Mouse (Mus musculus) left cerebral cortex, postnatal 4 days (tissue): ENCODE results near the gene Ccm2. TPM values are rescaled to one million over a fixed set of nuclear protein-coding genes. Genes with fewer than 3 reads are reported as not detected.

Source experiments
- DNase-seq: peaks from one replicate; pipeline ENCODE4 v3.0.0-alpha.2; 2022
- intact Hi-C: fragments of 180-260 bp; cut with DNase I; formaldehyde crosslinking; loops from one replicate; pipeline ENCODE4 v1.15.1; 2025
- total RNA-seq, 2 experiments: library from RNA; stranded (reverse); gene quantifications; 2 replicates each; pipeline ENCODE4 v1.2.3; 2021

The Ccm2 gene
- total RNA-seq, 2 experiments from 2014 or later = 55.6 to 58.9 TPM

DNA sequence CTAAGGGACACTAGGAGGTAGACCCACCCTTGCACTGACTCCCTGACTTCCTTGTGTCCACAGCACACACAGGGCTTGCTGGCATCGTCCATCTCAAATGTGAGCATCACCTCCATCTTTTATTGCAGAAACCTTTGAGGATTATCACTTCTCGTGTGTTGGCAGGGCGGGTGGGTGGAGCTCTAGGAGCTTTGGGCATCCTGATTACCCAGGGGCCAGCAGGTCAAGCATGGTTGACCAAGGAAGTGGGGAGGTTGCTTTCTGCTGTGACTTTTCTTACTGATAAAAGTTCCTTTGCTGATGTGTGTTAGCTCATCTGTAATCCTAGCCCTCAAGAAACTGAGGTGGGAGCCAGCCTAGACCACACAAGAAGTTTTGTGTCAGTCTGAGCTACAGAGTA lies 29.5 kb downstream of the Ccm2 start:
- intact Hi-C loops = no loop called here
- DNase-seq = no peak

DNA sequence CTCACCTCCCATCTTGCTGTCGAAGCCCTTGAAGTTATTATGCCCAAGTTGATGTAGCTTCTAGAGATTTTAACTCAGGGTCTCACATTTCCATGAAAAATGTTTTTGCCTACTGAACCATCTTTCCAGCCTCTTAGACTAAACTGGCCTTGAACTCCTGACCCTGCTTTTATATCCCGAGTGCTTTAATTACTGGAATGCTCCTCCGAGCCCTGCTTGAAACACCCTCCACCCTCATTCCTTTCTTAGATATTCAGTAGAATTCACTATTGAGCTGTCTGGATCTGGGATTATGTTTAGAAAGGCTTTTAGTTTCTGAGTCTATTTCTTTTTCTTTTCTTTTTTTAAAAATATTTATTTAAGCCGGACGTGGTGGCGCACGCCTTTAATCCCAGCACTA lies 32.7 kb downstream of the Ccm2 start:
- intact Hi-C loops = no loop called here
- no peak for DNase-seq

DNA sequence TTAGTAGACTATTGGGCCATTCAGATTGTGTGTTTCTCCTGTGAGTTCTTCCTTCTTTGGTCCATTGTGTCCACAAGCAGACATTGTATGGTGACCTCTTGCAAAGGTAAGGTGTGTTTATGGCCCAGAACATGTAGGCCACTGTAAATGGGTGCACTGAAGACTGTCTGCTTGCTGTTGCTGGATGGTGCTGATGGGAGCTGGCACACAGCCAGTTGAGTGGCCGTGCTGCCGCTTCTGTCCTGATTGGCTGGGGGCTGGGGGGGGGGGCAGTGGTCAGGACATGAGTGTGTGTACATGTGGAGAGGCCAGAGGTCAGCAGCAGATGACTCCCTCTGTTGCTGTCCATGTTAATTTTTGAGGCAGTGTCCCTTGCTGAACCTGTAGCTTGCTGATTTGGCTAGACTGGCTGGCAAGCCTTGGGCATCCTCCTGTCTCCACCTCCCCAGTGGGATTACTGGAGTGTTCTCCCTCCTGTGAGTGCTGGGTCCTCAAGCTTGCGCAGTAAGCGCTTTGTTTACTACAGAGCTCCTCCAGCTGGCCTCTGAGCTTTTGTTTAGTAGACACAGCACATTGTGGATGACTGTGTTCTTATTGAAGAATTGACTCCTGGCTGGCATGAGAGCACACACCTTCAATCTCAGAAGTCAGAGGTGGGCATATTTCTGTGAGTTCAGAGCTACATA lies 33.5 kb downstream of the Ccm2 start:
- intact Hi-C loops = no loop called here
- peak; percentile 26 for DNase-seq

DNA sequence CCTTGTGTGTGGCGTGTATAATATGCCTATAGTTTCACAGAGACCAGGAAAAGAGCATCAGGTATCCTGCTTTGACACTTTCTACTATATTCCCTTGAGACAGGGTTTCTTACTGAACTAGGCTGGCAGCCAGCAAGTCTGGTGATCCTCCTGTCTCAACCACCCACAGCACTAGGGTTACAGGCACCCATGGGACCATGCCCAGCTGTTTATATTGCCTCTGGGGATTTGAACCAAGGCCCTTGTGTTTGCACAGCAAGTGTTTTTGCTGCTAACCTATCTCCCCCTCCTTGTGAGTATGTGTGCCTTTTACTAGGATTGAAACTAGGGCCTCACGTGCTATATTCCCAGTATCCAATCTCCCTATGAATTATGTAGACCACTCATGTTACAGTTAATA lies 34.9 kb downstream of the Ccm2 start:
- intact Hi-C loops = no loop called here
- DNase-seq = no peak

DNA sequence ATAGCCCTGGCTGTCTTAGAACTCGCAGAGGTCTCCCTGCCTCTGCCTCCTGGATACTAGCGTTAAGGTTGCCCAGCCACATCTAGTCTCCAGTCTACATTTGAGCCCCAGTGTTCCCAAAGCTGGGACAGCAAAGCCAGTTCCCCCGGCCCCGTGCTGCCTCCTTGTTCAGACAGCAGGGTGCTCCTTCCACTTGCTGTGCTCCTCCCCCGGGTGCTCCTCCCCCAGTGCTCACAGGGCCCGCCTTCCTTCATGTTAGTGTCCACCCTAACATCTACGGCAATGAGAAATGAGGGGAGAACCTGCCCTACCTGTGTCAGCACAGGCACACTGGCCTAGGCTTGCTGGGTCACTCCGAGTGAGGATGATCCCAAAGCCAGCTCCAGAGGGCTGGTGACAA lies 39.1 kb downstream of the Ccm2 start:
- intact Hi-C loops = no loop called here
- no peak for DNase-seq

DNA sequence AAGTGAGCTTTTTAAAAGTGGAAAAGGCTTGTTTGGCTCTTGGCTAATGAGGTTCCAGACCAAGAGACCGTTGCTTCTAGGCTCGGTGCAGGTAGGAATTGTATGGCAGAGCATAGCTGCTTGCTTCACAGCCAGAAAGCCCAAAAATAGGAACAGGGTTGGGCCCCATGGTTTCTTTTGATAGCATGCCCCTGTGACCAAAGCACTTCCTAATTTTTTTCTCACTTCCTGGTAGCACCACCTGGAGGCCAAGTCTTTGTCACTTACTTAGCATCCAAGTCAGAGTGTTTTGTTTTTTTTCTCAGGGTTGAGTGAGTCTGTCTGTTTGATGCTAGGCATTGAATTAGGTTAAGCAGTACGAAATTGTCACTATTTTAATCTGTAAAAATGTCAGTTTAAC lies 40.0 kb downstream of the Ccm2 start:
- DNase-seq = no peak
- intact Hi-C loops = no loop called here

DNA sequence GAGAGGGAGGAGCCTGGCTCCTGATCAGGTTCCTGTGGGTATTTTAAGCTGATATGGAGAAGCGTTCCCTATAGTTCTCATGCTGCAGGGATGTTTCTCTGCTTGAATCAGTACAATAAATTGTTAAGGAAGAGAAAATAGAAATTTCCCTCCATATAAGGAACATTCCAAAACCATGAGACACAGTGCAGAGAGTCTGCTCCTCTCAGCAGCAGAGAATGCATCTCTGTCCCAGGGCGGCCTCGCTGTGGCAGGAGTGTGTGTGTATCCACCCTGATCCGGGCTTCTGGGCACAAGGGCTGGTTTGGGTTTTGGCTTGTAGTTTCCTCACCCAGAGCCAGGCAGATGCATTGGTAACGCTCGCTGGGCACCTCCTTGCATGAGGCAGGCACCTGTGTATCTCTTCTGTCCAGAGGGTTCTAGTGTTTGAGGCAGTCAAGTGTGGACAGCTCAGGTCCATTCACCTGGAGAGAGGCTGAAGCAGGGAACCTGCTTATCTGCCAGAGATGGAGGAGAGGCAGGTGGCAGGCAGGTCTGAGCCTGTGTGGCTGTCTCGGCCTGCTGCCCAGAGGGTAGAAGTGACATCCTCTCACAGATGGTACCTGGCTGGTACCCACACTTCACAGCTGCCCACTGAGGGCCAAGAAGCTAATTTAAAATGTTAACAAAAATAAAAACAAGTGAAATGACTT lies 40.7 kb downstream of the Ccm2 start:
- DNase-seq = peak; percentile 41
- intact Hi-C loops = no loop called here

DNA sequence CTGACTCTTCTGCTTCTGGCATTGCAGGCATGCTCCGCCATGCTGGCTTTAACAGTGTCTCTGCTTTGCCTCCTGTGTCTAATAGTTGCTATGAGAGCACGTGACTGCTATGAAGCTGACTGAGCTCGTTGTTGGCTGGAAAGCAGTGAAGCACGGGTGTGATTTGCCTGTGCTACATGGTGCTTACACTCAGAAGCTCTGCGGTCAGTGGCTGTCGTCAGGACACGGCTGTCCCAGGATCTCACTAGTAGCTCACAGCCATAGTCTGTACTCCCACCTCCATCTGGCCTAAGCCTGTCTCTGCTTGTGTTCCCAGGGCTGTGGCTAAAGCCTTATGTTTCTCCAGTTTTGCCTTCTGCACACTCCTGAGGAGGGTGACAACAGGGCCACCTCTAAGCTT lies 41.6 kb downstream of the Ccm2 start:
- intact Hi-C loops = no loop called here
- DNase-seq = no peak

DNA sequence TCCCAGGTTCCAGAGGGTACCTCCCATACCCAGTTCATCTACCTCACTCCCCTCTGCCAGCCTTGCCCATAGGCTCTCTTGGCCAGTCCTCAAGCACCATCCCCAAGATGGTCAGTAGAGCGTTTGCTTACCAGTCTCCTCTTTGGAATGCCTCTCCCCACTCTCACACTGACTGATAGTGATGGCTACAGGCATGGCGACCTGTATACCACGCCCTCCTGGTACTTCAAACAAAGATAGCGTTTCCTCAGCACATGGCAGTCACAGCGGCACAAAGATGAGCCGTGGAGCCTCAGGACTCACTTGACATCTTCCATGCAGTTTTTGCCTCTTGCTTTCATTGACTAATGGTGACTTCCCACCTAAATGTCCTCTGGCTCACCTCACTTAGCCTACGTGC lies 43.2 kb downstream of the Ccm2 start:
- DNase-seq = no peak
- intact Hi-C loops = no loop called here

DNA sequence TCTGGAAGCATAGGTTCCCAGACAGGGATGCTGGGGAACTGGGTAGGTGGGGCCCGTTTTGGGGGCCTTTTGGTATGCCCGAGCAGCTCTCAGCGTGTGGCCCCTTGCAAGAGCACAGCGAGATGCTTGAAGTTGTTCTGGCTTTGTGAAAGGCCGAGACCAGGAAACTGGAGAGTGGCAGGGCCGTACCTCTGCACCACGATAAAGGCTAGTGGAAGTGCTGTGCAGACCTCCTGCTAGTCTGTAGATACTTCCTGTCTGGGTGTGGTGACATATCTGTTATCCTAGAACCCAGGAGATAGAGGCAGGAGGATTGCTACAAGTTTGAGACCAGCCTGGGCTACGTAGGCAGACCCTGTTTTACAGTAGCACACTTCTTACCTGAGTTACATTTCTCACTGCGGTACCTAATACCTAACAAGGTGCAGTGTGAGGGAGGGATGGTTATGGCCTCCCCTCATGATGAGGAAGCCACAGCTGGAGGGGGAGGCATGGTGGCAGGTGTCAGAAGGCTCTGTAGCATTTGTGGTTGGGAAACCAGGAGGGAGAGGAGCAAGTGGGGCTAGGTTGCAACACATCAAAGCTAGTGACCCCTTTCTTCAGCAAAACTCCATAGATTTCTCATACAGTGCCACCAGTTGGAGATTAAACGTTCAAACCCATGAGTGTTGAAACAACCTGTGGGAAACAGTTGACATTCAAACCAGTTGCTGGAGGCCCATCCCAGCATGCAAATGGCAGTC lies 44.4 kb downstream of the Ccm2 start:
- intact Hi-C loops = no loop called here
- no peak for DNase-seq

DNA sequence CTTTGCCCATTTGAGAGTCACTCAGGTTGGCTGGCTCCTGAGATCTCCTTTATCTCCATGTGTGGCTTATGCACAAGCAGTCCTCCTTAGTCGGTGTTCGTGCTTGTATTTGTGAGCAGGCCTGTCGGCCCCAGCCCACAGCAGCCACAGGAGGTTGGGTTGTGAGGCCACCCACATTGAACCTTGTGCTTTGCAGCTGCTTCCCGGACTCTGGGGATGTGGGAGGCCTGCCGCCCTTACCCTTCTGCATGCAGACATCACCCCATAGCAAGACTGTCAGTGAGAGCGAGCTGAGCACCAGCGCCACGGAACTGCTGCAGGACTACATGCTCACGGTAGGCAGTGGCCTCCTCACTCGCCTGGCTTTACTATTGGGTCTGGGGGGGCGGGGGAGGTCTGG lies 46.7 kb downstream of the Ccm2 start:
- intact Hi-C loops = no loop called here
- DNase-seq = peak; percentile 53

DNA sequence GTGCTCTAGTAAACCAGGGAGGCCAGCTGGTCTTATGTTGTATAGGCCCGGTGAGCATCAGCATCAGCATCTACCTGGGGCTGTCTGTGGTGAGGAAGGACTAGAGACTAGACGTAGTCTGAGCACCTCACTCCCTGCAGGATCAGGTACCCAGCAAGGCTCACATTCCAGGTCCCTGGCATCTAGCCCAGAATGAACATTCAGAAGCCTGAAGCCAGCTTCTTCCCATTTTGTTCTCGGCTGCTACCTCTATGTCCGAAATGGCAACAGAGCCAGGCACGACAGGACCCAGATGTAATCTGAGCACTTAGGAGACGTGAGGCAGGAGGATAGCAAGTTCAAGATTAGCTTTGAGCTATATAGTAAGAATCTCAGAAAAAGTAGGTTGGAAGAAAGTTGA lies 48.2 kb downstream of the Ccm2 start:
- no peak for DNase-seq
- intact Hi-C loops = no loop called here

DNA sequence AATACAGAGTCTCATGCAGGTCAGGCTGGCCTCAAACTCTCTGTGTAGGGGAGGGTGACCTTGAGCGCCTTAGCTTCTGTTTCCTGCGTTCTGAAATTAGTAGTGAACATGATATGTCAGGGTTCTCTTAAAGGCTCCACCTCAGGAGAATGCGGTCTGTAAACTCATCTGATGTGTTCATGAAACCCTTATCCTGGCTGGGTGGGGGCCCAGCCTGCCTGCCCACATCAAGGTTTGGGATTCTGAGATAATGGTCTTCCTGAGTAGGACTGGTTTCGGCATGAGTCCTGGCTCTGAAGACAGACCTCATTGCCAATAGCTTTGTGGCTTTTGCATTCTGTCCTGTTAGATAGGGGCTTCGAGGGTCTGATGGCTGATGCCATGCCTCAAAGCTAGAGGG lies 48.7 kb downstream of the Ccm2 start:
- intact Hi-C loops = no loop called here
- DNase-seq = no peak

DNA sequence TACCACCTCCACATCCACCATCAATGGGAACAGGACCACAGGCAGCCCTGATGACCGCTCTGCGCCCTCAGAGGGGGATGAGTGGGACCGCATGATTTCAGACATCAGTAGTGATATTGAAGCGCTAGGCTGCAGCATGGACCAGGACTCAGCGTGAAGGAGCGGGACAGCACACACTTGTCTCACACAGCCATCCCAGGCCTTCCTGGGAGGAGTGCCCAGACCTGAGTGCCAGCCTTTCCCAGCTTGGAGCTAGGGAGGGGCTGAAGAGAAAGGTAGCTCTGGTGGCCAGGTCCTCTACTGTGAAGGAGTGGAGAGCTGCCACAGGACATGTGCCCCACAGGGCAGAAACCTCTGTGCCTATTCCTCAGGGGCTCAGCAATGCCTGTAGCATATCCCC lies 49.5 kb downstream of the Ccm2 start:
- no peak for DNase-seq
- intact Hi-C loops = no loop called here

DNA sequence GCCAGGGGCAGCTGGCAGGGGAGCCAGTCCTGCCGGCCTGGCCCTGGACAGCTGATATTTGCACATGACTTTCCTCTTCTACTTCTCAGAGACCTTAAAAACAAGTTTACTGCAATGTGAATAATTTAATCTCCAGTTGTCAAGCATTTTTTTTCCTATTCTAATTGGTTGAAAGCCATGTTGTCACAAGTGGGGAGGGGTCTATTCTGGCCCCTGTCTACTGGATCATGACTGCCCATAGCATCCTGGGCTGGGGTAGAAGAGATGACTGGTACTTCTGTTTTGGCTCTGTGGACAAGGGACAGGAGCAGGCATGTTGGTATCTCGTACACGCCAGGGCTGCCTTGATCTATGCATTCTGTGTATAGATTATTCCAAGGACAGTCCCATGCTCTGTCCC lies 49.9 kb downstream of the Ccm2 start:
- no peak for DNase-seq
- intact Hi-C loops = no loop called here

DNA sequence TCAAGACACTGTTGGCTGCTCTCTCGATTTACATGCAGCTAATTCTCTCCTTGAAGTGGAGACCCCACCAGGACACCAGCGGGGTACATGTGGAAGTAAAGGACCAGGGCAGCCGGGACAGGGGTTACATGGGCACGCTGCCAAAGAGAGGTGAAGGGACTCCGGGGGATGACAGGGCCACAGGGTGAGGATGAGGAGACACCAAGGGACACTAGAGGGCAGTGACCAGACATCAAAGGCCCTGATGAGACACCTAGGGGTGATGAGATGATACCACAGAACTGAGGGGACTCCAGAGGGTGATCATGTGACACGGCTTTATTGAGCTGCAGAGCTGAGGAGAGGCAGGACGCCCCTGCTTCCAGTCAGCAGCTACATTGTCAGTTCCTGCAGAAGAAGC lies 50.8 kb downstream of the Ccm2 start:
- intact Hi-C loops = no loop called here
- peak; percentile 31 for DNase-seq

DNA sequence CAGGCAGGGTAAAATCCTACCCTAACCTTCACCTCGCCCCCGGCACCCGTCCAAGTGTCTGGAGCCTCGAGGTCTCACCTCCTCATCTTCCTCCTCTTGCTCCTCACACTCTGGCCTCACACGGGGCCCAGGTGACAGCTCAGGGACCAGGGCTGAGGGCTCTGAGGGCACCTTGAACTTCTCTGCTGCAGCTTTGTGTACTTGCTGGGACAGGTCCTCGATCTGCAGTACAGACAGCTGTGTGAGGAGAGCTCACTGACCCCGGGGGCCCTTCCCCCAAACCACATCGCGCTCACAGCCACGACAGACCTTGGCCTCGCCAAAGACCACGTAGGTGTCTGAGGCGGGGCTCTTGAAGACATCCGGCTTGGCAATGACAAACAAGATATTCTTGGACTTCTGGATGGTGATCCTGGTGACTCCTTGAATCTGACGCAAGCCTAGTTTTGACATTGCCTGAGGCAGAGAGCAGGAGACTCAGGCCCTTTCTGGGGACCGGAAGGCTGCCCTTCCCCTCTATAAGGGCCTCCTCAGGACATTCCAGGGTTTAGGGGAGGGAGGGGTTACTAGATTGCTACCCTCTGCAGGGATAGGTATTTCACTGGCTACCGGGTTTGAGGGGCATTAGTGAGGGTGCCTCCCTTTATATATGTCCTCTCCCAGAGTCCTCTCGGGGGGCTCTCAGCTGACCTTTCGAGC lies 51.7 kb downstream of the Ccm2 start:
- no peak for DNase-seq
- intact Hi-C loops = no loop called here

DNA sequence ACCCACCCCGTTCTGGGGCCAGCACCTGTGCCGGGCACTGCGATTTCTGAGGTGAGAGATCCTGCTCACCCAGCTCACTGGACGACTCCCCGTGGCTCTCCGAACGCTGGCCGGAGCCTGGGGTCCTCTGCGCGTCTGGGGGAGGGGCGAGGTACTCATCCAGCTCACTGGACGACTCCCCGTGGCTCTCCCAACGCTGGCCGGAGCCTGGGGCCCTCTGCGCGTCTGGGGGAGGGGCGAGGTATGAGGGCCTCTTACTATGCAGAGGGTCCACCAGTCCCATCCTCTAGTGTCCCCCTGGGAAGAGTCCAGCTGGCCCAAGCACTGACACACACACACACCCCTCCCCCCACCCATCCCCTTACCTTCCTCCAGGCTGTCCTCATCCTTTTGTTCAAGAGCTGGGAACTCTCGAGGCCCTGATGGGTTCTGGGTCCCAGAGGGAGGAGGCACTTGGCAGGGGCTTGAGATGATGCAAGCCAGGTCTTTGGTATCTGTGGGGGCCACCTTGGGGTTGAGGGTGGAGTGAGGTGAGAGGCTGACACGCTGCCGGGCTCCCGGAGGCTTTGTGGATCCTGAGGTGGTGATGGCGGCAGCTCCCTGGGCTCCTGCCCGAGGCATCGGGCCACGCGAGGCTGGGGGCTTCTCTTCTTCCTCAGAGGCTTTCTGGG lies 52.5 kb downstream of the Ccm2 start:
- DNase-seq = peak; percentile 37

DNA sequence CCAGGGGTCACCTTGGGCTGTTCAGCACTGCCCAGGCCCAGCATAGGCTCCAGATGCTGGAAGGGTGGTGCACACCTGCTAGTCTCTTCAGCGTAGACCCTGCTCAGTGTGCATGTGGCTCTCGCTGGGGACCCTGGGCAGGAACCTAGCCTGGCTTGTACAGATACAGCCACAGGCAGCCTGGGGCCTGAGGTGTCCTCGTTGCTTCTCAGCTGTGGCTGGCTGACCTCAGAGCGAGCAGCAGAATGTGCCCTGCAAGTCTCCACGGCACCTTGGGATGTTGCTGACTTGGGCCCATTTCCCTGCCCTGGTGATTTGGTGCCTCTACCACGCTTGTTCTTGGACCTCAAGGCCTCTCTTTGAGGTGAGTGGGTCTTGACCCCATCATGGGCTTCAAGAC lies 53.1 kb downstream of the Ccm2 start:
- intact Hi-C loops = no loop called here
- DNase-seq = no peak

More for the DNA sequence above, 52.5 kb downstream of the Ccm2 start:
- intact Hi-C loops = no loop called here

DNA sequence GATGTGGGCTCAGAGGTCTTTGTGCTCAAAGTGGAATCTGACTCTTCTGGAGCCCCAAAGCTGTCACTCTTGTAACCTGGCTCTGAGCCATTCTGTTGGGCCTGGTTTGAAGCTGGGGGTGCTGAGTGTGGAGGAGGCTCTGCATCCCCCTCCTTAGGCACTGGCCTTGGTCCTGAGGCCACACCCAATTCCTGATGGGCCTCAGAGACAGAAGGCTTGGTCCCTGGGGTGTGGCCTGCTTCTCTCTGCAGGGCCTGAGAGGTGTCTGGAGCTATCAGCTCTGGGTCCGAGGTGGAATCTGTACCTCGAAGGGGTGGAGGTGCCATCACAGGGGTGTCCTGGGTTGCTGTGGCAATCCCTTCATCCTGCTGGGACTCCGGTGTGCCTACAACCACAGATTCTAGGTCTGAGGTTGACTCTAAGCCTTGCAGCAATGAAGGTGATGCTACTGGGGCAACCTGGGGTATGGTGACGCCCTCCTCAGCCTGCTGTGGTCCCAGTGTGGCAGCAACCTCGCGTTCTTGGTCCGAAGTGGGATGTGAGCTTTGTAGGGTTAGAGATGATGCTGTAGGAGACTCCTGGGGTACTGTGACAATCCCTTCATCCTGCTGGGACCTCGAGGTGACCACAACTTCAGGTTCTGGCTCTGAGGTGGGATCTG lies 53.7 kb downstream of the Ccm2 start:
- no peak for DNase-seq
- intact Hi-C loops = no loop called here
